Mouse (Mus musculus) left cerebral cortex, postnatal 36 days (tissue): ENCODE measurements at regions not wholly inside any gene's neighbourhood (a gene's known extent, or its start where the extent isn't known, plus 50 kb on each side); places are given as distances from the start of the nearest gene placed in this dataset.
A peak's percentile ranks its signal among the peaks of the same experiment; 100 is the strongest.

Experiments
- DNase-seq, 2 experiments: peaks; one replicate each; pipeline ENCODE4 v3.0.0; 2021 to 2022; ENCODE audit warnings: low spot score in 2 of 2, mixed read lengths in 1 of 2
- intact Hi-C: fragments of 180-260 bp; cut with DNase I; formaldehyde crosslinking; loops from one replicate; pipeline ENCODE4 v1.15.1; 2025

DNA sequence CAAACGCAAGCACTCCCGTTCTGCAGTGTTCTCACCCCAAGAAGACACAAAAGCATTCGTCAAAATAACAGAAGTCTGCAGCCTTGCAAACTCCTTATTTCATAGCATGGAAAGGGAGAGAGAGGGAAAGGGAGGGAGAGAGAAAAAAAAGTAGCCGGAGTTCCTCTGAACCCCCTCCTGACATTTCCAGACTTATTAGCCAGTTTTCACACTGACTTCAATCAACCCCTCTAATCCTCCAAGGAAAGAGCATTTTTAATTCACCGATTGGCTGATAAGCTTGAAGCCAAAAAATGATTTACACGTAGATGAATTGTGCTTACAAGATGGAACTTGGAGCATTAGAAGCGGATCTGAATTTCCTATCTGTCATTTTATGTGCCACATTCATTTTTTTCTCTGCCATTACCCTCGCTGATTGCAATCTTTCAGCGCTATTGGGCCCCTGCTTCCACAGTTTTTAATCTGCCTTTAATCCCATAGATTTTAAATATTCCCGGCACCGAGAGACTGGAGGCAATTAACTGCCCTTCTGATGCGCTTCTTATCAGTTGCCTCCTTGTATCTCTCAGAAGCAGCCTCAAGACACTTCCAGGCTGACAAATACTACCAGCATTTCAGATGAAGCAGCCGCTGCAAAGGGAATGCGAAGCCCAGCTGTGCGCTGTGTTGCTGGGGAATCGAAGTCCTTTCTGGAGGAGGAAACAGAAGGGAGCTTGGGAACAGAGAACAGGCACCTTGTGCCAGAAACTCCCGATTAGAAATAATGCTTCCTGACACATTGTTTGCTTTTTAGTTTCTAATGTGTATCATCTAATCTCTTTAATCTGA lies 447.7 kb upstream of the 4930412O13Rik start:
- DNase-seq = no peak
- intact Hi-C loops = no loop called here

- intact Hi-C loops = no loop called here
- no peak for DNase-seq
These were observed 445.7 kb upstream of the 4930412O13Rik start for GRCm38 (mm10) chr2:9435155-9435872.

- intact Hi-C loops = no loop called here
These were observed 437.9 kb upstream of the 4930412O13Rik start for GRCm38 (mm10) chr2:9443103-9443502.

GRCm38 (mm10) chr2:9445826-9446225 lies 435.2 kb upstream of the 4930412O13Rik start:
- intact Hi-C loops = no loop called here
- DNase-seq = no peak

More at GRCm38 (mm10) chr2:9443103-9443502, 437.9 kb upstream of the 4930412O13Rik start:
- DNase-seq = no peak

DNA sequence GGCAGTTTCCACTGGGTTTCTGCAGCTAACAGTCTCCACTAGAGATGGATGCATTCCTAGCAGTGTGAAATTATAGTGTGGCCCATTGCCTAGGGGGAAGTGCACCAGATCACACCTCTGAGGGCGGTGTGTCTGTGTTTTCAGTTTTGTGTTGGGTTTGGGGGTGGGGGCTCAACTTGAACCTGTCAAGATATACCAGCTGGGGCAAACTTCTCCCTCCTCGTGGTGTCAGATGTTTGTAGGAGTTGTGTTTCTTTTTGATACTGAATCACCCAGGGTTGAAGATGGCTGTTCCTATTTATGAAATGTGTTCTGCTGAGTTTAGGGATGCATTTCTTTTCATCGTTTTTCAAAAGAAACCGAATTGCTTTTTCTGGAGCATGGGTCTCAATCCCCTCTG lies 416.6 kb upstream of the 4930412O13Rik start:
- DNase-seq = peak; percentile 22 to 28
- intact Hi-C loops = no loop called here

DNA sequence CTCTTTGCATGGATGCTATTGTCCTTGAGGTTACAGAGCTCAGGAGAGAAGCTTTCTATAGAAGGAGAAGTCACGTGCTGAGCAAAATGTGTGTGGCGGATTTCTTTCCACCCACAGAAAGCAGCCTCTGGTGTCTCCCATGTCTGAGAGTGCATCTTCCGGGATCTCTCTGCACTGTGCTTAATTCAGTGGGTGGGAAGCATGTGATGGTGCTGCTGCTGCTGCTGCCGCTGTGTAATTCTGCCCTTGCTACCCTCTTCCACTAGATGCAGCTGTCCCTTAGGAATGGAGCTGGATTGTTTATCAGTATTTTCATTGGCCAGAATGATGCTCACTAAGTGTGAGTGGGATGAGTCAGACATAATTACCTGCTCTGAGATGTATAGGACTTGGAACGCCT lies 416.2 kb upstream of the 4930412O13Rik start:
- intact Hi-C loops = no loop called here
- no peak for DNase-seq

GRCm38 (mm10) chr2:9467573-9467972 lies 413.5 kb upstream of the 4930412O13Rik start:
- intact Hi-C loops = no loop called here
- no peak for DNase-seq

GRCm38 (mm10) chr2:9468651-9469050 lies 412.4 kb upstream of the 4930412O13Rik start:
- intact Hi-C loops = no loop called here
- no peak for DNase-seq

DNA sequence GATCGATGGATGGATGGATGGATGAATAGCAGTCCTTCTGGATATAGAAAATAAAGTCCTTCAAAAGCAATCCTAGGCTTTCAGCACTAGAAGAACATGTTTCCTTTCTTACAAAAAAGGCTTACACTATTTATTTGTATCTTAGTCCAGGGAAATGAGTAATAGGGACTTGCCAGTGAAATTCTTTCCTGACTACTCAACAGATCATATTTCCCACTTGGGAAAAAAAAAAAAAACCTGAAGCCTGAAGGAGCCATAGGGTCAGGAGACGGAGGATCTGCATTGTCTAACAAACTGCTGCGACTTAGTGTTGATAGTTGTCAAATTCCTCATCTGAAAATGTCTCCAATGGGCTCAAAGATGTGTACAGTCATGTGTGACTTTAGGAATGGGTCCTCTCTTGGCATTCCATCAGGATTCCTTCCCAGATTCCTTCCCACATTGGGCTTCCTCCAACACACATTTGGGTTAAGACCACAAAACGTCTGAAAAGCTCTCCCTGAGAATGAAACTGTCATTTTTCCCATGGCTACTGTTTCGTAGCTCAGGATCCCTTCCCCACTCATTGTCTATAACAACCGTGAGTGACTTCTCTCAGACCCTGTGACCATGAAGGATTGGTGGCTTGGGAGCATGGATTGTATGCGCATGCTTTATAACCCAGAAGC lies 399.2 kb upstream of the 4930412O13Rik start:
- DNase-seq = no peak
- intact Hi-C loops = no loop called here

GRCm38 (mm10) chr2:9487381-9487914 lies 393.6 kb upstream of the 4930412O13Rik start:
- intact Hi-C loops = no loop called here
- DNase-seq = no peak

DNA sequence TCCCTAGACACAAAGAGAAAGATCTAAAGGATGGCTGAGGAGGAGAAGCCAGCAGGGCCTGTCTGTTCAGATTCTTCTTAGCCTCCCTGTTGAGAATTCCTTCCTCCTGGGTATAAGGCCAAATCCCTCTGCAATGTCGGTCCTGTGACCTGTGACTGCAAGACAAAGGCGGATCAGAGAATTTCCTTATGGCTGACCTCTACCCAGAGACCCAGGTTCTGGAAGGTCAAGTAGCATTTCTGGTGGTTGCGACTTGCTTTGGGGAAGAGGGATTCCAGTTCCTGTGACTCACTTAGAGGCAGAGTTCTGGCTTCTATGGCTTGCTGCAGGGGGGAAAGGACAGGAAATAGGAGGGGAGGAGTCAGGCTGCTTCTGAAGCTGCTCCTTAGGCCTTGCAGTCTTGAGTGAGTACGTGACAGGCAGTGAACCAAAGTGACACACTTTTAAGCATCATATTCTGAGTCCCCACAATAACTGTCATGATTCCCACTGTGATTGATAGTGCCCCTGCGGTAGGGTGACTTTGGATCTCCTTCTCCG lies 387.4 kb upstream of the 4930412O13Rik start:
- no peak for DNase-seq
- intact Hi-C loops = no loop called here

GRCm38 (mm10) chr2:9520045-9520444 lies 361.0 kb upstream of the 4930412O13Rik start:
- no peak for DNase-seq
- intact Hi-C loops = no loop called here

- no peak for DNase-seq
- intact Hi-C loops = no loop called here
These were observed 355.1 kb upstream of the 4930412O13Rik start for GRCm38 (mm10) chr2:9525910-9526309.

- intact Hi-C loops = no loop called here
- DNase-seq = no peak
These were observed 345.9 kb upstream of the 4930412O13Rik start for GRCm38 (mm10) chr2:9535141-9535658.

- intact Hi-C loops = no loop called here
- no peak for DNase-seq
These were observed 333.1 kb upstream of the 4930412O13Rik start for GRCm38 (mm10) chr2:9547771-9548590.

DNA sequence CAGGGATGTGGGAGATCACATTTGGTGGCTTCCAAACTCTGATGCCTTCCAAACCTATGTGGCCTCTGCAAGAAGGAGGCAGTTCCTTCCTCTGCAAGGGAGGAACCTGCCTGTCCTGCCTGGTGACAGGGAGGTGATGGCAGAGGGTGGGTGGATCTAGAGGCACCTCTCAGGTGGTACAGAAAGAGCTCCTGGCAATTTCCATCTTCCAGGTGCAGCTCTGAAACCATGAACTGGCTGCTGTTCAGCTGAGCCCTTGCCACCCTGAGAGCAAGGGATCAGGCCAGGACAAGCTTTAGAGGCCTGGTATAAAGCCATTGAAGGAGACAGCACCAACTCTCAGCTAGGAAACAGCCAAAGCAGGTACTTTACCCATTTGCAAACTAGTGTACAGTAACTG lies 327.7 kb upstream of the 4930412O13Rik start:
- intact Hi-C loops = no loop called here
- DNase-seq = no peak

- DNase-seq = no peak
- intact Hi-C loops = no loop called here
These were observed 316.5 kb upstream of the 4930412O13Rik start for GRCm38 (mm10) chr2:9564487-9565043.

- intact Hi-C loops = no loop called here
- DNase-seq = no peak
These were observed 311.8 kb upstream of the 4930412O13Rik start for GRCm38 (mm10) chr2:9569220-9569619.

GRCm38 (mm10) chr2:9574196-9574595 lies 306.9 kb upstream of the 4930412O13Rik start:
- no peak for DNase-seq
- intact Hi-C loops = no loop called here
